Mouse (Mus musculus): Measurements from ENCODE around the gene B4galnt2.

GRCm38 (mm10) chr11:95844935-95845334 lies 69.8 kb downstream of the B4galnt2 start:
- TF ChIP-seq CTCF (IDR thresholded peaks at IDR 0.05; ENCODE audit: control insufficient read depth, insufficient read depth, low read length) (no peak), POLR2A (IDR thresholded peaks at IDR 0.05; ENCODE audit: borderline replicate concordance, control insufficient read depth, low read depth, low read length) (no peak)

Data from bone marrow, adult 2 months (tissue).